Mouse (Mus musculus): Measurements from ENCODE around the gene Pcca. TPM values are rescaled to one million over a fixed set of nuclear protein-coding genes. Genes with fewer than 3 reads are reported as not detected.

Gene Pcca
- polyA plus RNA-seq, 1 experiment, result 25.1 TPM

DNA sequence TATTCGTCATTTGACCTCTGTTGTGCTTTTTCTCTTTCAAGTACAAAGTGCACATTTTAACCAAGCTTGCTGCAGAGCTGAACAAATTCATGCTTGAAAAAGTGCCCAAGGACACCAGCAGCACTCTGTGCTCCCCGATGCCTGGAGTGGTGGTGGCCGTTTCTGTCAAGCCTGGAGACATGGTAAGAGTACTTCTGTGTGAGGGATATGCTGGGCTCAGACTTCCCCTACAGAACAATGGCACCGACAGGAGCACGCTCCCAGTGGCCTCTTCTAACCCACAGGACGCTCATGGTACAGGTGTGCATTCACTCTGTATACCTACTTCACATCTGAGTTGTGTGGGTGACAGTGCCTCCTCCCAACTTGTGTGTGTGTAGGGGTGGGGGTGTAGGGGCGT is 342.6 kb downstream of the Pcca start:
- no peak overlapping the region for H3K27ac ChIP-seq (ENCODE audit: insufficient read depth, low read length)
- H3K9me3 ChIP-seq (replicated peaks; ENCODE audit: control insufficient read depth, insufficient read depth, low read length, poor library complexity, severe bottlenecking), result no peaks in the 10 kb centered on the region
- no peaks in the 10 kb centered on the region for H3K36me3 ChIP-seq (ENCODE audit: control insufficient read depth, insufficient read depth, low read length, poor library complexity, severe bottlenecking)
- H3K27me3 ChIP-seq (ENCODE audit: control insufficient read depth, insufficient read depth, low read length, poor library complexity, severe bottlenecking), result no peaks in the 10 kb centered on the region
- no peaks in the 10 kb centered on the region for H3K4me1 ChIP-seq (ENCODE audit: control insufficient read depth, insufficient read depth, low read length)
- TF ChIP-seq CTCF (IDR thresholded peaks at IDR 0.05; ENCODE audit: low read depth, low read length), result no peak
- no peak for TF ChIP-seq POLR2A (IDR thresholded peaks at IDR 0.05; ENCODE audit: insufficient read depth, low read length)
- no peak for TF ChIP-seq EP300 (IDR thresholded peaks at IDR 0.05; ENCODE audit: insufficient read depth, low read depth, low read length)
- no peak overlapping the region for H3K4me3 ChIP-seq (ENCODE audit: low read depth, low read length)
- H3K9ac ChIP-seq (ENCODE audit: low read depth, poor library complexity, severe bottlenecking), result no peak overlapping the region

DNA sequence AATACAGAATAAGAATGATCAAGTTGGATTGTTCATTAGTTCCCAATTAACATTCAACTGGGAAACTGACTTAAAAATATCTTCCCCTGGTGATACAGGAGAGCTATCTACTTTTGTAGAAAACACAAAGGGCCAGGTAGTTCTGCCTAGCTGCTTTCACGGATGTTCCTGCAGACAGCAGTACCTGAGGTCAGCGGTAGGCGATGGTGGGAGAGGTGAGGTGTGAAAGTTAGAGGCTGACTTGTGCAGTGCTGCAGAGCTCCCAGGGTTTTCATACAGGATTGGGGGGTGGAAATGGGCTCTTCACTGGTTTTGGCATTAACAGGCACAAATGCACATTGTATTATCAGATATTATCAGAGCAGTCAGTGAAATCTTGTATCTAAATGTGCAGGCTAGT is 343.7 kb downstream of the Pcca start:
- Histone ChIP-seq H3K36me3 (ENCODE audit: control insufficient read depth, insufficient read depth, low read length, poor library complexity, severe bottlenecking) (no peaks in the 10 kb centered on the region), H3K9ac (ENCODE audit: low read depth, poor library complexity, severe bottlenecking) (no peak overlapping the region), H3K9me3 (replicated peaks; ENCODE audit: control insufficient read depth, insufficient read depth, low read length, poor library complexity, severe bottlenecking) (no peaks in the 10 kb centered on the region), H3K27ac (ENCODE audit: insufficient read depth, low read length) (no peak overlapping the region), H3K4me1 (ENCODE audit: control insufficient read depth, insufficient read depth, low read length) (no peaks in the 10 kb centered on the region), H3K4me3 (ENCODE audit: low read depth, low read length) (no peak overlapping the region), H3K27me3 (ENCODE audit: control insufficient read depth, insufficient read depth, low read length, poor library complexity, severe bottlenecking) (no peaks in the 10 kb centered on the region)
- TF ChIP-seq EP300 (IDR thresholded peaks at IDR 0.05; ENCODE audit: insufficient read depth, low read depth, low read length), result no peak
- TF ChIP-seq POLR2A (IDR thresholded peaks at IDR 0.05; ENCODE audit: insufficient read depth, low read length), result no peak
- no peak for TF ChIP-seq CTCF (IDR thresholded peaks at IDR 0.05; ENCODE audit: low read depth, low read length)

DNA sequence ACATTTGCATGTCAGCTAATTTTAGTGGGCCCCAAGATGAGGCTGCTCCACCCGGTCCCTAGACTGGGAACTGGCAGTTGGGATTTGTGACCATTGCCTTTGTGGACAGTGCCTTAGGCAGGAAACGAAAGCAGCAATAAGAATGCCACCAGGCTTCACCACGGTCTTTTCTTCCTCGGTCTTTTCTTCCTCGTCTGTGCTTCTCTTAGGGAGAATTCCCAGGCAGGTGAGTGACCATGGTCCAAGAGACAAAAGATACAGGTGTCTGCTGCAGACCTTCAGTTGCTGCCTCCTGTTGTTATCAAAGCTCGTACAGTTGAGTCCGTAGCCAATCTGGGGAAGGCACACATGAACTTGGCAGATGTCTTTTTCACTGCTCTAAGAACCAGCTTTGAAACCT is 346.2 kb downstream of the Pcca start:
- Histone ChIP-seq H3K27ac (ENCODE audit: insufficient read depth, low read length) (no peak overlapping the region), H3K9me3 (replicated peaks; ENCODE audit: control insufficient read depth, insufficient read depth, low read length, poor library complexity, severe bottlenecking) (no peaks in the 10 kb centered on the region)

DNA sequence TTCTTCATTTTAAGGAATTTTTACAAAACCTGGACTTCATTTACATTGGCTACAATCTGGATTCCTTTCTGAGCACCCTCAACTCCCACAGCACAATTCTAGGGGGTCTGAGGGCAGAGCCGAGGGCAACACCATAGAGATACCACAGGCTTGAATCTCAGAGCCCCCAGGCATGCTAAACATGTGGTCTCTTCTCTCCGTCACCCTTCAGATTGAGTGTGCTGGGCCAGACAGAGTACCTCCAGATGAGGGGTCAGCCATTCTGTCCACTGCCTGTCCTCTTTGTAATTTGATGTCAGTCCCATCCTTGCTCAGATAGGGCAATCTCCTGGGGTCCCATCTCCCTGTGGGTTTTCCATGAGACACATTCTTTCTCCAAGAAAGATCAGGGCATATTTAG is 347.6 kb downstream of the Pcca start:
- no peak overlapping the region for H3K27ac ChIP-seq (ENCODE audit: insufficient read depth, low read length)
- H3K4me1 ChIP-seq (ENCODE audit: control insufficient read depth, insufficient read depth, low read length), result no peaks in the 10 kb centered on the region
- H3K4me3 ChIP-seq (ENCODE audit: low read depth, low read length), result no peak overlapping the region
- H3K27me3 ChIP-seq (ENCODE audit: control insufficient read depth, insufficient read depth, low read length, poor library complexity, severe bottlenecking), result no peaks in the 10 kb centered on the region
- H3K9ac ChIP-seq (ENCODE audit: low read depth, poor library complexity, severe bottlenecking), result no peak overlapping the region
- no peaks in the 10 kb centered on the region for H3K36me3 ChIP-seq (ENCODE audit: control insufficient read depth, insufficient read depth, low read length, poor library complexity, severe bottlenecking)
- H3K9me3 ChIP-seq (replicated peaks; ENCODE audit: control insufficient read depth, insufficient read depth, low read length, poor library complexity, severe bottlenecking), result no peaks in the 10 kb centered on the region
- TF ChIP-seq POLR2A (IDR thresholded peaks at IDR 0.05; ENCODE audit: insufficient read depth, low read length) (no peak), EP300 (IDR thresholded peaks at IDR 0.05; ENCODE audit: insufficient read depth, low read depth, low read length) (no peak), CTCF (IDR thresholded peaks at IDR 0.05; ENCODE audit: low read depth, low read length) (no peak)

More for the DNA sequence above, 346.2 kb downstream of the Pcca start:
- Histone ChIP-seq H3K4me1 (ENCODE audit: control insufficient read depth, insufficient read depth, low read length) (no peaks in the 10 kb centered on the region), H3K36me3 (ENCODE audit: control insufficient read depth, insufficient read depth, low read length, poor library complexity, severe bottlenecking) (no peaks in the 10 kb centered on the region), H3K9ac (ENCODE audit: low read depth, poor library complexity, severe bottlenecking) (no peak overlapping the region), H3K4me3 (ENCODE audit: low read depth, low read length) (no peak overlapping the region), H3K27me3 (ENCODE audit: control insufficient read depth, insufficient read depth, low read length, poor library complexity, severe bottlenecking) (no peaks in the 10 kb centered on the region)
- TF ChIP-seq EP300 (IDR thresholded peaks at IDR 0.05; ENCODE audit: insufficient read depth, low read depth, low read length) (no peak), POLR2A (IDR thresholded peaks at IDR 0.05; ENCODE audit: insufficient read depth, low read length) (no peak), CTCF (IDR thresholded peaks at IDR 0.05; ENCODE audit: low read depth, low read length) (no peak)

DNA sequence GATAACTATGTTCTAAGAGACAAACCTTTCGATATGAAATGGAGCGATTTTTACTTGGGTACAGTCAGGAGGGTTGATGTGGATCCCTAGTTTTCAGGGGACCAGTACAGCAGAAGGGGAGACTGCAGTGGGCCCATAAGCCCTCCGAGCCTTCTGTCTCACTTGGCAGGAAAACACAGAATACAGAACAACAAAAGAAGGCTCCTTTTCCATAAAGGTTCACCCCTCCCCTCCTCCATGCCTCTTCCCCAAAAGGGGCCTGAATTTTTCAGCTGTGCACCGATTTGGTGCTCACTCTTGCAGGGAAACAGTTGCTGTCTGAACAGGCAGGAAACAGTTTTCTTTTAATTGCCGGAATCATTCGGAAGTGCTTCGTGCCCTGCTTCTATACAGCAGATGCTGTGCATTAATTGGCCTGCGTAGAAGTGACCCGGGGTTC is 348.1 kb downstream of the Pcca start:
- Histone ChIP-seq H3K9me3 (replicated peaks; ENCODE audit: control insufficient read depth, insufficient read depth, low read length, poor library complexity, severe bottlenecking) (no peaks in the 10 kb centered on the region), H3K27ac (ENCODE audit: insufficient read depth, low read length) (no peak overlapping the region), H3K27me3 (ENCODE audit: control insufficient read depth, insufficient read depth, low read length, poor library complexity, severe bottlenecking) (no peaks in the 10 kb centered on the region), H3K36me3 (ENCODE audit: control insufficient read depth, insufficient read depth, low read length, poor library complexity, severe bottlenecking) (no peaks in the 10 kb centered on the region), H3K4me1 (ENCODE audit: control insufficient read depth, insufficient read depth, low read length) (no peaks in the 10 kb centered on the region), H3K4me3 (ENCODE audit: low read depth, low read length) (no peak overlapping the region), H3K9ac (ENCODE audit: low read depth, poor library complexity, severe bottlenecking) (no peak overlapping the region)
- TF ChIP-seq EP300 (IDR thresholded peaks at IDR 0.05; ENCODE audit: insufficient read depth, low read depth, low read length), result no peak
- TF ChIP-seq CTCF (IDR thresholded peaks at IDR 0.05; ENCODE audit: low read depth, low read length), result no peak
- no peak for TF ChIP-seq POLR2A (IDR thresholded peaks at IDR 0.05; ENCODE audit: insufficient read depth, low read length)

DNA sequence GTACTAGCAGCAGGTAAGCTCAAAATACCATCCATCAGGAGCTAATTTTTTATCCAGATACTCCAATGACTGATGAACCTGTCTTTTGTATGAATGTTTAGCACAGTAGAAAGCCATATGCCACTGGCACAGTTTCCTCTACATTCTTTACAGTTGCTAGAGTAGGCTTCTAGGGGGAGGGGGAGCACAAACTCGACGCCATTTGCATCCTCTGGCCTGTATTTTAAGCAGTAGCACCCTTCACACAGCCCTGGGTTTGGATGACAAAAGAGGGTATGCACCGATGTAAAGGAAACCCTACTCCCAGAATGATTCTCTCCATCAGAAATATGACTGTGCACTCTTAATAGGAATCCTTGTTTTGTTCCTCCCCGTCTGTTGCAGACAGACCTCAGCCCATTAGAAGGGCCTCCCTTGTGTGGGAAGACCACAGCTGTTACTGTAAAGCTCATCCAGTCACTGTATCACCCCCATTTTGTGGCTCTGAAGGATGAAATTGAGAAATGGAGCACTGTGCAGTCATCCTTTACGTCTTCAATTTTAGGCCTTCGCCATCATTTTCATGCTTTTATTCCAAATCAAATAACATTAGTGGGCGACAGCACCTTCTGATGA is 348.8 kb downstream of the Pcca start:
- TF ChIP-seq CTCF (IDR thresholded peaks at IDR 0.05; ENCODE audit: low read depth, low read length) (no peak), POLR2A (IDR thresholded peaks at IDR 0.05; ENCODE audit: insufficient read depth, low read length) (no peak)
- H3K27me3 ChIP-seq (ENCODE audit: control insufficient read depth, insufficient read depth, low read length, poor library complexity, severe bottlenecking), result no peaks in the 10 kb centered on the region

More for the DNA sequence above, 348.8 kb downstream of the Pcca start:
- no peak overlapping the region for H3K27ac ChIP-seq (ENCODE audit: insufficient read depth, low read length)
- no peak overlapping the region for H3K4me3 ChIP-seq (ENCODE audit: low read depth, low read length)
- no peaks in the 10 kb centered on the region for H3K9me3 ChIP-seq (replicated peaks; ENCODE audit: control insufficient read depth, insufficient read depth, low read length, poor library complexity, severe bottlenecking)
- H3K36me3 ChIP-seq (ENCODE audit: control insufficient read depth, insufficient read depth, low read length, poor library complexity, severe bottlenecking), result no peaks in the 10 kb centered on the region
- no peak overlapping the region for H3K9ac ChIP-seq (ENCODE audit: low read depth, poor library complexity, severe bottlenecking)
- no peaks in the 10 kb centered on the region for H3K4me1 ChIP-seq (ENCODE audit: control insufficient read depth, insufficient read depth, low read length)

All from ES-Bruce4 (cell line).